Mouse (Mus musculus) cerebellum, adult 11-12 months (tissue): ENCODE measurements at regions not wholly inside any gene's neighbourhood (a gene's known extent, or its start where the extent isn't known, plus 50 kb on each side); places are given as distances from the start of the nearest gene placed in this dataset.

Experiments
- DNase-seq: peaks from one replicate; pipeline ENCODE4 v3.0.0; 2022

DNA sequence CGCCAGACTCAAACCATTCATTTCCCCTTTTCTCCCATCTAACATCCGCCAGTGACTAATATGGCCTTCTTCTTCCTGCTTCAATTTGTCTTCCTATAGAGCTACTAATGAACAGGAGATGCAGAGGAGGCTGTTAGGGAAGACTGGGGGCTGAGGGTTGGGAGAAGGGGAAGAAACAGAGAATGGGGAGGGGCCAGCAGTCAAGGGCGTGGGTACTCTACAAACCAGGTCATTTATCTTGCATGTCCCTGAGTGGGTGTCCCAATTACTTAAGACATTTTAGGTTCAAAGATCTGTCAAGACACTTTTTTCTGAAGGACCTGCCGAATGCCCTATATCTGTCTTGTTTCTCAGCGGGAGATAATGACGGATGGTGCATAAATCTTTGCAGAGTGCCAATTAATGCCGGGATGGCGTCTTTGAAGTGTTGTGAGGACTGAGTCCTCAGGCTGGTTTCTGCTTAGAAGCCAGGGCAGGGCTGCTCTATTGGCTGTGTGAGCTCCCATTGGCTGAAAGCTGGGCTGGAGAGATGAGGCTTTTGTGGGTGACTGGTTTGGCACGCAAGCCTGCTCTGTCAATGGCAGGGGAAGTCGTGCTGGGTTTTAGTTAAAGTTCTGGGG, 294.7 kb upstream of the Ppp2r3a start:
- no peak for DNase-seq

DNA sequence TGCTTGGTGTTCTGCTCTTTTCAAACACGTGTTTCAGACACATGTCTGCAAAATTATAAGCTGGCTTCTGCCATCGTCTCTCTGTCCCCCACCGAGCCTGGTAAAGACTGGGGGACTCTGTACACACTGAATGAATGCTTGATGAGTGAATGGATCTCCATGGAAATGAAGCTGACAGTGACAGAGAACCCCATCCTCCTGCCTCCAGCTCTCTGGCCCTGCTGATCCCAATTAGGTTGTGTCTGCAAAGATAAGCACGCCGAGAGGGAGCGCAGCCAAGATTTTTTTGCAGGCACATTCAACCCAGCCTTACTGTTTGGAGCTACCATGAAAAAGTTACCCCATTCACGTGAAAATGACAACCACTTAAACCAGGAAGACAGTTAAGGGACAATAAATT, 266.5 kb upstream of the Ppp2r3a start:
- no peak for DNase-seq

DNA sequence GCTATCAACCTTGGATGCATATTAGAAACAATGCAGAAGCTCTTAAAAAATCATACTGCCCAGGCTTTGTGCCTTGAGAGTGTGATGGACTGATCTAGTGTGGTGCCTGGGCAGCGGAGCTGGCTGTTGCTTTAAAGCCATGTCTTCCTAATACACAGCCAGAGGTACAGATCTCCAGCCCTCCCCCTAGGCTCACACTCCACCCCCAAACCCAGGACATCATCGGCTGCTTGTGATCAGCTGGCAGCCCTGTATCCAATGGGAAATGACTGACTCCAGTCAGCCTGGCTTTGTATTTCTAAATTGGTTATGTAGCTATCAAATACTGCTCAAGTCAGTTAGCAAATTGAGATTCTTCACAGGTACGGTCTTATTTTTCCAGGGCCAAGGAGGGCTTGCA, 259.2 kb upstream of the Ppp2r3a start:
- no peak for DNase-seq

DNA sequence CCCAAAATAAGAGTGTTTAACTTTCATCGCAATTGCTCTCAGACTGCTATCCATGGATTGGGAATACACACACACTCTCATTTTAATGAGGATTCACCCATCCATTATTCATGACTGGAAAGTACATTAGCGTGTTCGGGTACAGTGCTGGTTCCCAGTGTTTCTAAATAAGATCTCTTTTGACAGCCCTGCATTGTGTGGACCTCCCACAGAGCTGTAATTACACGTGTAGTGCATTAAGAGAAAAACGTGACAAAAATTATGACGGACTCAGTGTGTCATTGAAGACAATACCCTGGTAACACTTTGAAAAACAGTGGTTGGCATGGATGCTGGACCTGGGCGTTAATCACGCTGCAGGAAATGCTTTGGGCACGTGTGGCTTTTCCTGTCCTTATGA, 257.6 kb upstream of the Ppp2r3a start:
- no peak for DNase-seq

DNA sequence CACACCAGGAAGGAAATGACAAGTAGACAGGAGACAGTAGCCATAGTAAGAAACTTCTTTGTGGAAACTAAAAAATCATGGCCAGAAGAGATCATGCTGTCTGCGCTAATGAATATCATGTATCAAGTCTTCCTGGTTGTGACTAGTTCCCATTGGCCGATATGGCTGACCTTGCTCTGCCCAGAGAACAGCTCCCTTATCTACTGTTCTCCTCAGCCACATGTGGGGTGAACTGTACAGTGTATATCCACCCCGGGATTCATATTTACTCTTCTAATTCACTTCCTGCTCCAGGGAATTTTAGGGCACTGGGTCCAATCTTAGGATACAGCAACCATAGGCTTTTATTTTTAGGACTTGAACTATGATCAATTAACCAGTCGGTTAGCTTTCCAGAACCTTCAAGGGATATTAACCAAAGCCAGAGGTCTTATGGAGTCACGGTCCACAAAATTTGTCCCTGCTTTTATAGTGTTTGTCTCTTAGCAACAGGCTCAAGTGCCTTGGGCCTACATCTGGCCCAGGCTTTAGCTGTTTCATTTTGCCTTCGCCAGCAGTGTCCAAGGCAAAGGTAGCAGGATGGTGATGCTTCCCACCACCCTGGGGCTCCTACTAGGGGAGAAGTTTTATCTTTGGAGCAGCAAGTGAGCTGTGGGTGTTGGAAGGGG, 255.6 kb upstream of the Ppp2r3a start:
- no peak for DNase-seq

DNA sequence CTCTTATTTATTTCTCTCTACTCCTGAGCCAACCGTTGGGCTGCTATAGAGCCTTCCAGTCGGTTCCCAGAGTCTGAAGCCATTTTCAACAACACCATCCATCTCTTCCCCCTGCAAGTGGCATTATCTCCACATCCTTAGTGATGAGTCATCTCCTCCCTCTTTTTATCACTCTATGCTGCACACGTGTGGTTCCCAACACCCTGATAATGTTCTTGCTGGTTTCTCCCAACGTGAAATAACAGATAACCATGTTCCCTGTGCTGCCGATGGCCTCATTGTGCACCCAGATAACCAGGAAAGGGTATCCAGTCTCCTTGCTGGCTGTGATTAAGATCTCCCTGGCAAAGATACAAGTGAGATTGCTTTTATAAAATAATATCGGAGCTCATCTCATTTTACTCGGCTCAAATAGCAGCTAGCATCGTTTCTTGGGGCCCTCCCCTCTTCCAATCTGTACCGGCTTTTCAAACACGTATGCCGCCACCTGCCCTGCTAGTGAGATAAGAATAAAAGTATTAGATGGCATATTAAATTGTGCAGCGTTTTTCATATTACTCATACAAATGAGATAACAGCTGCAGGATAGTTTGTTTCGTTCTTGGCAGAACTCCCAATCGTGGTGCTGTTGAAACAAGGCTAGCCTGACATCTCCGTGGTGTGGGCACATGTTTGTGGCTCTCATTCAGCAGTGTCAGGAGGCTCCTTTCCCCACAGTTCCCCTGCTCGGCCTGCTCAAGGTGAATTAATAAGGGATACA, 250.3 kb upstream of the Ppp2r3a start:
- DNase-seq: no peak

DNA sequence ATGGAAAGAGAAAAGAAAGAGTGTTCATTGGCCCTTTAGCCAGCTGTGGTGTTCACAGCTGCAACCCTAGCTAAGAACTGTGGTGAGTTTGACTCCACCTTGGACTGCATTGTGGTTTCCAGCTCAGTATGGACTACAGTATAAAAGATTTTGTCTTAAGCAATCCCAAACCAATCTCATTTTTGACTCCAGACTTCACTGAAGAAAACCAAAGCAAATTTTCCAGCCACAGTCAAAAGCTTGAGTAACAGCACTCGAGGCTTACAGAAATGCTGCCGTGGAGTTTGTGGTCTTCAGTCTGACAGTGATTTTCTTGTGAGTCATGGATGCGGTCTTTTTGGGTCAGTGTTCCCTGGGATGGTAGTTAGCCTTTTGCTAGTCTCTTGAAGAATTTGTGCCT, 249.4 kb upstream of the Ppp2r3a start:
- DNase-seq: no peak

DNA sequence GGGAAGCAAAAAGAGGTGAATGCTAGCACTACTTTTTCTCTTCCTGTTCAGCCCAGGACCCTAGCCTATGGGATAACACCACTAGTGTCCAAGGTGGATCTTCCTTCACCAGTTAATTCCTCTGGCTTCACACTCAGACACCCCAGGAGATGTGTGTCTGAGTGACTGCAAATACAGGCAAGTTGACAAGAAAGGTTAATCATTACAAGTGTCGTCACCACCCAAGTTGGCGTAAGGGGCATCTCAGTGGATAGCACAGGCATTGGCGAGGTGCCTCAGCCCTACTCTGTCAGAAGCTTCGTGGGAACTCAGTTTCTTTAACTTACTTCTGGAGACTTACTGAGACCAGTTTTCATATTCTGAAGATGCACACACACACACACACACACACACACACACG, 247.1 kb upstream of the Ppp2r3a start:
- DNase-seq: no peak

DNA sequence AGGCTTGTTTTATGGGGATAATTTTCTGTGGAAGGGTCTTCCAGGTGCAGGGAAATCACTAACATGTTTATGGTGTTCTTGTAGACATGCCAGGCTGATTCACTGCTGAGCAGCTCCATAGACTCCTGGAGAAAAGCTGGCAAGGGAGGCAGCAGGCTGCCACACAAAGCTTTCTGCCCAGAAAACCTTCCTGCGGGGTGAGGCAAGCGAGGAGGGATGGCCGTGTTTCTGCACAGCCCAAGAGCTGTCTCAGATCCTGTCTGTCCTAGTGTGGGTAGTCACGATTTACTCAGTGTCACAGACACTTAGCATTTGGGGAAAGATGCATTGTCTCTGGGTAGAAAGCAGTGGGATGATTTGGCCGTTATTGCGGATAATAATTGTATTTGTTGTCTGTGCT, 244.2 kb upstream of the Ppp2r3a start:
- no peak for DNase-seq

DNA sequence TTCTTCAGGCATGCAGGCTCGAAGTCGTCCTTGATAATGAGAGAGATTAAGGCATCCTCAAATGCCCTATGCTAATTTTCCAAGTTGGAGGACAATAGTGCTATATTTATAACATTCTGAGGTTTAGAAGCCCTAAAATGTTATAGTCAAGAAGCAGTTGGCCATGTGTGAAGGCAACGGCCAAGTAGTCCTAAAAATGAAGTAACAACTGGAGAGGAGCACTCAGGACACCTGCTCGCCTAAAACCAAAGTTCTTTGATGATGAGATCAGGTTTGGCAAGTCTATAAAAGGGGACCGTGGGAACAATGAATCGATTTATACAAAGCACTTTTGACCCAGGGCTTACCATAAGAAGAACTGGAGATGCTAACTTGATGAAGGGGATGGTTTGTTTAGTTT, 237.4 kb upstream of the Ppp2r3a start:
- DNase-seq: no peak

DNA sequence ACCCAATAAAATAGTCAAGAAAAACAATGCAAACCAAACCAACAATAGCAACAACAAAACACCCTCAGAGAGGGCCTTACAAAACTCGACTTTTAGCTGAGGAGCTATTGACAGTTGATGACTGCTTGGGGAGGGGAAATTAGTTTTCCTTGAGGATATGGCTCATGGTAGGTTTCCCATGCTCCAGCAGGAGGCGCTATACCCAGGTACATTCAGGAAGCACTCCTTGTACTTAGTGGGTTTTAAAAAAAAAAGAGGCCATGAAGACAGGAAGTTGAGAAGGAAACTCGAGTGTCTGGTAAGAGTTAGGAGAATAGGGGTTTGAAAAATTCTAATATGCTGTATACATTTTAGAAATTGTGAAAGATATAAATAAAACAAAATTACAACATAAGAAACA, 224.6 kb upstream of the Ppp2r3a start:
- no peak for DNase-seq

DNA sequence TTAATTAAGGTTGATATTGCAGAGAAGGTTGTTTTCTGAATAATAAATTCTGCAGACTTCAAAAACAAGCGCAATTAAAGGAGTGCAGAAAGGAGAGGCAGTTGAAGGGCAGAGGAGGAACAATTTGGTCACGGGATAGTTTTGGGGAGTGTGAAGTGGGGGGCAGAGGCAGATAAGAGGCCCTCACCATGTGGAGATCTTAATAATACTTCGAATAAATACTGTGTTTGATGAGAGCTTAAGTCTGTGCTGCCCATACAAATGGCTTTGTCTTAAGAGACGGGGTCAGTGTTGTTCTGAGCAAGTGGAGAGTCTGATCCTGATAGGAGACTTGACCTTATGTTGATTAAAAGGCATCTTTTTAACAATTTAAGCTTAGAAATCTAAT, 221.5 kb upstream of the Ppp2r3a start:
- no peak for DNase-seq

DNA sequence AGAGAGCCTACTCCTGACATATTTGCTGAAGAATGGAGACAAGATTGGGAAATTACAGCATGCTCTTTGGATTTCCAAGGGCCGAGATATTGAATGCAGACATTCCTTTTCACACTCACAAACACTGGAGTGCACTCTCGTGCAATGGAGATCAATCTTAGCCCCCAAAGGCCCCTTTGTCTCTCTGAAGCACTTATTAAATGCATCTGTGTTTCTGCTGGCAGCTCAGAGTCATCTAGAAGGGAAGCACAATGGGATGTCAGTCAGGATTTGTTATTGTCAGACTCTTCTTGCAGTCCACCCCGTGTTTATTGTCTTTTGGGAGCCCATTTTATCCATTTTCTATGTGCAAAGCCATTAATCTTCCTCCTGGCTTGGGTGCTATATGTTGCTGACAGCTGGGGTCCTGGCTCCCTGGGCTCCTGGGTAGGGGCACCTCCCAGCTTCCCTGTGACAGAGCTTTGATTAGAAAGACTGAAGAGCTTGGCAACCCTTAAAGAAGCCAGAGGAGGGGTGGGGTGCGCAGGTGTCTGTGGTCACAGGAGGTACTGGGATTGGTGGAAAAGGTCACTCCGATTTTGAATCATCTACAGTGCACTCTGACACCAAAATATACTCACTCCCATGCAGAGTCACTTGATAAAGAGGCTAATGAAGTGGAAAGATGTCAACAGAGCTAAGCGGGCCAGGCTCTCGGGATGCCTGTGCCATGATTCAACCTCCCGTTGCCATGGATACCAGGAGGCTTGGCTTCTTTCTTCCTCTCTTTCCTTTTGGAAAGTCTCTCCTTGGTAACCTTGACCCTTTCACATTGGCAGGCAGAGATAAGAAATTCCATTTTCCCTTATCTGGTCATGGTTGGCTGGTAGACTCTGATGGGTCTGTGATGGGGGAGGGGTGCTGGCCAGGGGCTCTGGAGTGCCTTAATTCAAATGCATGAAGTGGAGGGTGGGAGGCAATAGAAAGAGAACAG, 220.8 kb upstream of the Ppp2r3a start:
- no peak for DNase-seq

DNA sequence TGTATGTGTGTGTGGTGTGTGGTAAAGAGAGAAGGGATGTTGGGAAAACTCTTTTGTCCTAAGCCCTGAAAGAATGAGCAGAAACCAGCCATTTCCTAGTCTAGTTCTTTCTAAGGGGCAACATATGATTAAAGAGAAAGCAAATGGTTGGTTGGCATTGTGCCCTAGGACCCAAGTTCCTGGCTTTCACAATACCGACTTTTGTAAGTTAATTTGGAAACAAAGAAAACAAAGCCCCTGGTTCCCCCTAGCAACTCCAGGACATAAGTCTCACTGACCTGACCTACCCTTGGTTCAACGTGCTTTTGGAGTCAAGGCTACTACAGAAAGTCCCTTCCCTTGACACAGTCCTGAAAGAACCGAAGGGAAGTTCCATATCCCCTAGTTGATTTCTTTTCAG, 220.1 kb upstream of the Ppp2r3a start:
- DNase-seq: no peak

DNA sequence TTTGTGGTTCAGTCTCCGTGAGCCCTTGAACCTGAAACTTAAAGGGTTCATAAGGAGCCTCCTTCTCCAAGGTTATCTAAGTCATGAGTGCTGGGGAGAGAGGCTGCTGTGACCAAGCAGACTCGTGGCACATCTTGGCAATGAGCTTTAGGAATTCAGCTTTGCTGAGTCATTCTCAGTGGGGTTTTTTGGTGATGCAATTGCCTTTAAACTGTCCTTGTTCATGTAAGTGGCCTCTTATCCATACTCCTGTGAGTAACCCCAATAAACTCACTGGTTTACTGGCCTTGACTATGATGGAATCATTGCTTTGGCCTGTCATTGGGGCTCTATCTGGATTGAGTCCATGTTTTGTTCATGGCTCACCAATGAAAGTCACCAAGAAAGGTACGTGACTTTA, 218.2 kb upstream of the Ppp2r3a start:
- no peak for DNase-seq

DNA sequence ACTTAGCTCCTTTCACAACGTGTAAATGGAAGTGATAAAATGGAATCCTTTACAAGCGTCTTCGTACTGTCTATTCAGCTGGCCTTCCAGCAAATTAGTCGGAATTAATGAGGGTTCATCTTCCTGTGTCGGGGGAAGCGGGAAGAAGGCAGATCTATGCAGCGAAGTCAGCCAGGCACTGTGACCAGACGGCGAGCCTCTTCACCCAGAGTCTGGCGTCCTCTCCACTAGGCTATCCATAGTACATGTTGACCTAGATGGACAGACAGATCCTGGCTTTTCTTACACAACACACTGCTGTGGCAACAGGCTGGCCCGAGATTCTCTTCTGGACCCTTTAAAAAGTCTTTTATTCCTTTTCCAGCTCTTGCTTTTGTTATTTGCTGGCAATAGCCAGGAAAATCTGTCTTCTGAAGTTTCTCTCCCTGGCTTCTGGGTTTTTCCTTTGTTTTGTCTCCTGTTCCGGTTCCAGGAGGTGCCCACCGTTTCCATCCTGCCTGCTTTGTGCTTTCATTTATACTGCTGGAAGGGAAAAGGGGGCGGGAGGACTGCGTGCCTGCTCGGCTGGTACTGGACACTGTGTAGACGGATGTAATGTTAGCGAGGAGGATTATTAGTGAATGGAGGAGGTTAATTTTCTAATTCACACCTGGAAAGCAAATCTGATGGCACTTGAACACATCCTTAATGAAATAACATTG, 213.3 kb upstream of the Ppp2r3a start:
- DNase-seq: no peak

DNA sequence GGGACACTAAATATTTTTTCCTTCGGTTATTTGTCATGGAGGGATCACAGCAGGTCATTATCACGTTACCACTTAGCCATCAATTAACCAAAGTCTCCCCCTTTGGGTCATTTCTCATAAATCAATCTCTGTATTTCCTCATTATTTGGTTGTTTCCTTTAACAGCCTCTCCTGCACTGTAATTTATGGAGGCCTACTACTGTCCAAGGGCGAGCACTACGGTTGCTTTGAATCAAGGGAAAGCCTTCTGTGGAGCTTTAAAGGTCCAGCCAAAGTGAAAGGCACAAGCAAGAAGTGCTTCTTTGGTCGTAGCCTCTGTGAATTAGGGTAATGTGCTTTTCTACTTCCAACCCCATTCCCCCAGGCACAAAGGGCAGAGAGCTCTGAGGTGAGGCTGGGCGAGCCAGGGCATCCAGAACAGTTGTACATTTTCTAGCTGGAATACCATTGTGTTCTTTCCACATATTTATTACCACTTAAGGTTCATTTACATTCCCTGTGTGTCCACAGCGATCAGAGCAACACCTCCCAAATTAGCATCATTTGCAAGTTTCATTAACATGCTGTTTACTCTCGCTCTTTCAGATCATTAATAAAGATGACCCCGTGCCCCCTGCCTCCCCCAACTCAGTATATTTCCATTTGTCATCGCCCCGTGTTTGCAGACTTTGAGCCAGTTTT, 207.5 kb upstream of the Ppp2r3a start:
- no peak for DNase-seq

DNA sequence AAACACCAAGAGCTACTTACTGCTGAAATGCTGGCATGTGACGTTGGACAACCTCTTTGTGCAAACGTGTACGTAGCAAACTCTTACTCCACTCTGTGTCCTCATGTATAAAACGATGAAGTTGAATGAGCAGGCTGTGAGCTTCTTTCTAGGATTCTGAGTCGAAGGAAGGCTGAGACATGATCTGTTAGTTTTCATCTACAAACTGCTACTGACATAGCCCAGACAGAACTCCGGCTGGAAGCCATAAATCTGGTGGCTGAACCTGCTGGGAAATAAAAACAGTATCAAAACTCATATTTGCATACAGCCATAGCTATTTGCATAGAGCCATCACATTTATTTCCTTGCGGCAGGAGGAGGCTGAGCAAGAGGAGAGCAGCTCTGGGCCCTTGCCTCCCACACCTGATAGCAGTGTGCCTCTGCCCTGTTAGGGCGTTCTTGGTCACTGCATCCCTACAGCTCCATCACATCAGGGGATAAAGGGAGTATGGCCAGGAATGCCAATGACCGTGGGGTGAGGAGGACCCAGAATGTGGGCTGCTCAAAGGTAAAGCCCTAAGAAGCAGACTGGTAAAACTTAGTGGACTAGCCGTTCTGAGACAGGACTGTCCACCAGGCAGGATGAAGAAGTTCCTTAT, 206.8 kb upstream of the Ppp2r3a start:
- no peak for DNase-seq

DNA sequence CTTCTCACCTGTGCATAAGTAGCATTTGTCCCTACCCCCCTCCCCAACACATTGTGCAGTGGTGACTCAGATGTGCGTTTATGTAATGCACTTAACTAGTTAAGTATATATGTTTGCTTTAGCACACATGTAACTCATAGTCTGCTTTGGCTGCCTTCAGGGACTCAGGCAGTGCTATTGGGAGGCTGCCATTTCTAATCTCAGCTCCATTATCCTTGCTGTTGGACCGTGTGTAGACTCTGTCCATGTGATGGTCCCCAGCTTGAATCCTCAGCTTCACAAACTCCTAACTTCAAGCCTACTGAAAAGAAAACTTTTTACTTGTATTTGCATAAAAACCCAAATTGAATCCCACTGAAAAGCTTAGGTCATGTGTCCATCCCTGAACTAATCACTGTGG, 194.7 kb upstream of the Ppp2r3a start:
- DNase-seq: no peak

DNA sequence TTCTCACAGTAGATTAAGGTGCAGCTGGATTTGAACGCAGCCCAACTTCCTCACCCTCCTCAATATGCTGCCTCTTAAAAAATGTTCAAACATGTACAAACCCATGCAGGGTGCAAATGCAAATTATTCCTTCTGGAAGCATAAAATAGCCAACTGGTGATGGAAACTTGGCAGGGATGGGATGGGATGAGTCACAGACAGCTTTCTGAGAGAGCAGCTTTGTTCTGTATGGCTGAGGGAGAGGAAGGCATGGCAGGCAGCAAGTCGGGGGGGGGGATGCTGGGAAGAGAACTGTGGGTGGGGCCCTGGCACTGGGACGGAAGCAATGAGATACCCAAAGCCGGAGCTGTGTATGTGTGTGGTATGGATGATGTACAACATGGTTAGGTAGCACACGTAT, 194.2 kb upstream of the Ppp2r3a start:
- peak; percentile 40 for DNase-seq

DNA sequence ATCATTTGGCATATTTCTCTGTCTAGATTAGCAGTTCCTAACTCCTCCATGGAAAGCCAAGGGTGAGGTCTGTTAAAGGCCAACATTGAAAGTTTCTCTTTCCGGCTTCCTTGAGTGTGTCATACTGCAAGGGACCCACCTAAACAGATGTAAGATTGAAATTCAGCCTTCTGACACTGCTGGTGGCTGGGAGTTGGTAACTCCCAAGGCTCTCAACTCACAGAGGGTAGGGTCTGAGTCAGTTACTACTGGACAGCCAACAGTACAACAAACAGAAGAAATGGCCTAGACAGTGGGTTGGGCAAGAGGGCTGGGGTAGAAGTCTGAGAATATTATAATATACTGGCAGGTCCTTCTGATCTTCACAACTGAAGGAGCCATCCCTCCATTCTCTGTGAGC, 193.7 kb upstream of the Ppp2r3a start:
- DNase-seq: no peak

DNA sequence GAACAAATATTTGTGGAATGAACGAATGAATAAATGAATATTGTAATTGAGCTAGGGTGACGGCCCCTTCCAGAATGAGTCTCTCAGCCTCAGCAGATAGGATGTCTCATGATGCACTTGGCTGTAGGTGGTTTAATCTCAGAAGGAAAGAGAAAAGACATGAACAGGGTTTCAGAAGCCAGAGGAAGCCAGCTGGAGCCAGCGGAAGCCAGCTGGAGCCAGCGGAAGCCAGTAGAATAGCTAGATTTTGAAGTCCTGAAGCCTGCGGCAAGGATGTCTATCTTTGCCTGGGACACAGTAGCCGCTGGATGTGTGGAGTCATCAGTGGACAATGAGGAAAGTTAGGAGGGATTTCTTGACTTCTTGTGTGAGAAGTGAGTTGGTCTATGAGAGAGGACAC, 188.3 kb upstream of the Ppp2r3a start:
- no peak for DNase-seq
